In genomic region chr17:65729945-65730741, GRCm38 (mm10) we compare ENCODE assay signal across 12 mouse cellular contexts. TPM values are rescaled to one million over a fixed set of nuclear protein-coding genes. Genes with fewer than 3 reads are reported as not detected.
DNase-seq lines count a peak whose midpoint lies in the region; ATAC-seq and TF ChIP-seq lines count a peak whose summit lies in the region.
"Had no signal": no experiment of that assay in that cellular context is flagged by ENCODE, and none has a peak within 500 bp of the region (broad histone marks: within the 10 kb centered on the region; RNA-seq: fewer than 3 reads in every experiment).

No protein-coding gene starts in this region.

- TF ChIP-seq CTCF in kidney, adult 2 months (conservative IDR thresholded peaks at IDR 0.05; ENCODE audit: insufficient read depth, insufficient read length, low read depth, low read length), result no peak
- no peak for TF ChIP-seq CTCF in MEL (IDR thresholded peaks at IDR 0.05 in 2 of 3, conservative IDR thresholded peaks at IDR 0.05 in 1 of 3; ENCODE audit: control insufficient read depth in 1 of 3, insufficient read depth in 1 of 3, low read depth in 2 of 3, low read length in 3 of 3, poor library complexity in 1 of 3, severe bottlenecking in 1 of 3)
- TF ChIP-seq CTCF in heart, postnatal 0 days (IDR thresholded peaks at IDR 0.05; ENCODE audit: low read depth), result no peak

- no peaks in the 10 kb centered on the region for H3K27me3 ChIP-seq in kidney, adult 2 months (replicated peaks; ENCODE audit: control insufficient read depth, insufficient read depth, low read length)
- no peaks in the 10 kb centered on the region for H3K27me3 ChIP-seq in MEL (ENCODE audit: control insufficient read depth in 1 of 2, insufficient read depth in 2 of 2, low read length in 2 of 2)
- H3K27me3 ChIP-seq in heart, postnatal 0 days (ENCODE audit: control insufficient read depth, insufficient read depth, low read length), result no peaks in the 10 kb centered on the region
- H3K27me3 ChIP-seq: limb, embryonic 12.5 days; Patski had no signal

- DNase-seq in kidney, adult 2 months, result peak; percentile 34
- DNase-seq in kidney, postnatal 36 days, result no peak
- DNase-seq in MEL (ENCODE audit: low read depth, low spot score), result peak; percentile 52
- DNase-seq in heart, postnatal 0 days (ENCODE audit: low spot score), result peak; percentile 21
- peak; percentile 54 for DNase-seq in lung, postnatal 36 days
- no peak for DNase-seq in cerebellum, adult 9-10 months
- no peak for DNase-seq in right cerebral cortex, postnatal 4 days
- DNase-seq in Muller cell, postnatal 12 days (ENCODE audit: inconsistent ontology term), result no peak
- DNase-seq: gastrocnemius, postnatal 14 days; kidney, postnatal 25 days had no signal

- no peak overlapping the region for H3K9ac ChIP-seq in MEL (ENCODE audit: control insufficient read depth, low read depth, low read length, poor library complexity, severe bottlenecking)
- no peak overlapping the region for H3K9ac ChIP-seq in heart, postnatal 0 days (replicated peaks; ENCODE audit: low read depth, low read length)
- H3K9ac ChIP-seq: limb, embryonic 12.5 days had no signal

- H3K79me2 ChIP-seq in MEL (ENCODE audit: control insufficient read depth, insufficient read depth, low read length, poor library complexity), result no peaks in the 10 kb centered on the region

- TF ChIP-seq POLR2A in kidney, adult 2 months (IDR thresholded peaks at IDR 0.05; ENCODE audit: low read depth, low read length), result no peak
- TF ChIP-seq POLR2A in MEL (IDR thresholded peaks at IDR 0.05; ENCODE audit: control insufficient read depth in 1 of 2, insufficient read depth in 1 of 2, low read depth in 1 of 2, low read length in 2 of 2, poor library complexity in 1 of 2), result no peak

- no peak overlapping the region for H3K4me2 ChIP-seq in heart, postnatal 0 days (ENCODE audit: low read depth, low read length)
- H3K4me2 ChIP-seq: limb, embryonic 12.5 days had no signal

- TF ChIP-seq EP300 in MEL (IDR thresholded peaks at IDR 0.05; ENCODE audit: low read depth in 1 of 2, low read length in 2 of 2), result no peak
- no peak for TF ChIP-seq EP300 in heart, postnatal 0 days (IDR thresholded peaks at IDR 0.05; ENCODE audit: low read depth)

- no peaks in the 10 kb centered on the region for H3K4me1 ChIP-seq in kidney, adult 2 months (ENCODE audit: control insufficient read depth, insufficient read depth, low read length)
- no peaks in the 10 kb centered on the region; a peak in 2 of 4 replicates for H3K4me1 ChIP-seq in MEL (ENCODE audit: control insufficient read depth in 1 of 2, insufficient read depth in 2 of 2, low read length in 2 of 2)
- H3K4me1 ChIP-seq in heart, postnatal 0 days (ENCODE audit: control insufficient read depth, insufficient read depth), result peaks cover 5% of the 10 kb centered on the region; the same call in 1 of the 2 replicates
- H3K4me1 ChIP-seq: limb, embryonic 12.5 days had no signal

- no peak overlapping the region; the same call in 1 of the 2 replicates for H3K27ac ChIP-seq in kidney, adult 2 months (ENCODE audit: insufficient read depth, low read depth, low read length)
- H3K27ac ChIP-seq in MEL (ENCODE audit: control insufficient read depth, low read depth, low read length), result no peak overlapping the region; the same call in 1 of the 2 replicates
- H3K27ac ChIP-seq in heart, postnatal 0 days (ENCODE audit: low read depth), result peak overlapping the region; percentile 53
- H3K27ac ChIP-seq: limb, embryonic 12.5 days had no signal

- H3K36me3 ChIP-seq in kidney, adult 2 months (ENCODE audit: control insufficient read depth, insufficient read depth, low read length), result no peaks in the 10 kb centered on the region
- H3K36me3 ChIP-seq in MEL (ENCODE audit: control insufficient read depth in 1 of 2, insufficient read depth in 2 of 2, low read length in 2 of 2), result peaks cover 0 to 5% of the 10 kb centered on the region in 2 experiments; a peak in 2 of 4 replicates
- H3K36me3 ChIP-seq in heart, postnatal 0 days (replicated peaks; ENCODE audit: control insufficient read depth, insufficient read depth, low read length), result no peaks in the 10 kb centered on the region
- H3K36me3 ChIP-seq: limb, embryonic 12.5 days had no signal

- no peak for TF ChIP-seq RAD21 in MEL (IDR thresholded peaks at IDR 0.05; ENCODE audit: low read depth, low read length)

- peak; percentile 17; the same call in 1 of the 2 replicates for ATAC-seq in heart, postnatal 0 days (ENCODE audit: insufficient read depth, low read depth)
- ATAC-seq: Patski had no signal

- no peak overlapping the region for H3K4me3 ChIP-seq in kidney, adult 2 months (ENCODE audit: insufficient read depth, low read depth, low read length)
- no peak overlapping the region for H3K4me3 ChIP-seq in MEL (ENCODE audit: control insufficient read depth in 1 of 2, insufficient read depth in 1 of 2, low read depth in 2 of 2, low read length in 2 of 2)
- H3K4me3 ChIP-seq in heart, postnatal 0 days (ENCODE audit: low read depth, low read length), result no peak overlapping the region
- H3K4me3 ChIP-seq: limb, embryonic 12.5 days had no signal

- WGBS in kidney, adult 2 months, result 60% methylated on average over 14 of the region's 16 CpGs
- 59% methylated on average over 15 of the region's 16 CpGs for WGBS in heart, postnatal 0 days

- no peaks in the 10 kb centered on the region for H3K9me3 ChIP-seq in MEL (replicated peaks; ENCODE audit: insufficient read depth, low read length)
- H3K9me3 ChIP-seq in heart, postnatal 0 days (replicated peaks; ENCODE audit: control insufficient read depth, low read length), result no peaks in the 10 kb centered on the region
- H3K9me3 ChIP-seq: limb, embryonic 12.5 days had no signal

TF ChIP-seq in MEL, 35 proteins besides CTCF, POLR2A, EP300 and RAD21:
- no peak for TF ChIP-seq POLR2AphosphoS2 (IDR thresholded peaks at IDR 0.05; ENCODE audit: low read length)
- 0 out of 2 replicates have a peak, but pooled peaks have one; percentile 15 for TF ChIP-seq MYC (IDR thresholded peaks at IDR 0.05; ENCODE audit: low read depth, low read length)
TF ChIP-seq in MEL: peak in this region for 1.

RNA-seq across cellular contexts. Expression of gene Rab31, which starts 42.4 kb away (rescaled TPM):
- 16.8 and 17.6 TPM in 2 replicates for polyA plus RNA-seq in kidney, adult 2 months (2012; rRNA removed)
- 17.9 and 25.7 TPM in 2 replicates for total RNA-seq in MEL (2012; rRNA removed)
- 10 to 100 TPM in 1 of 2 experiments, not detected in 1; 23.6 TPM for polyA plus RNA-seq in MEL (2012; ENCODE audit: insufficient read depth in 1 of 2, insufficient read length in 2 of 2, low read depth in 1 of 2, low replicate concordance in 2 of 2, missing spikeins in 1 of 2)
- total RNA-seq in heart, postnatal 0 days (2014; rRNA removed; ENCODE audit: low replicate concordance), result 38.1 and 44.1 TPM in 2 replicates
- polyA plus RNA-seq in heart, postnatal 0 days (2015; fragmentation: Nextera tagmentation; extraction: Ambion mirVana), result 20.7 and 22.5 TPM in 2 replicates

RNA-seq across cellular contexts. Expression of gene Ppp4r1, which starts 52.2 kb away (rescaled TPM):
- polyA plus RNA-seq in kidney, adult 2 months (2012; rRNA removed), result 34.3 and 37.6 TPM in 2 replicates
- total RNA-seq in MEL (2012; rRNA removed), result 21.8 and 27.4 TPM in 2 replicates
- 100 to 1,000 TPM in 1 of 2 experiments, 10 to 100 TPM in 1; 34.3 to 313 TPM for polyA plus RNA-seq in MEL (2012; ENCODE audit: insufficient read depth in 1 of 2, insufficient read length in 2 of 2, low read depth in 1 of 2, low replicate concordance in 2 of 2, missing spikeins in 1 of 2)
- 29.2 and 52.4 TPM in 2 replicates for total RNA-seq in heart, postnatal 0 days (2014; rRNA removed; ENCODE audit: low replicate concordance)
- 19.5 and 22.0 TPM in 2 replicates for polyA plus RNA-seq in heart, postnatal 0 days (2015; fragmentation: Nextera tagmentation; extraction: Ambion mirVana)

Comparison
In these comparisons a context has a peak if more than half of its experiments do, and no peak if none do; other contexts are left out.
1. DNase-seq: peak in kidney, adult 2 months (single experiment), MEL (single experiment), heart, postnatal 0 days (single experiment) and lung, postnatal 36 days (single experiment); none in kidney, postnatal 36 days (0 of 2), cerebellum, adult 9-10 months (single experiment), right cerebral cortex, postnatal 4 days (single experiment) and Muller cell, postnatal 12 days (single experiment).